Mouse (Mus musculus) megakaryocyte, embryonic 14.5 days (primary cell): ENCODE results near the gene Cacna1d. TPM values are rescaled to one million over a fixed set of nuclear protein-coding genes. Genes with fewer than 3 reads are reported as not detected.

Source experiments
- H3K27me3 ChIP-seq: replicated peaks from 2 replicates; pipeline ENCODE3; 2012; ENCODE audit warnings: inconsistent platforms
- H3K36me3 ChIP-seq: replicated peaks from 2 replicates; pipeline ENCODE3; 2012; ENCODE audit warnings: low read length, inconsistent platforms, mixed read lengths
- H3K4me1 ChIP-seq: 2 replicates; pipeline ENCODE4 v1.6.1; 2012; ENCODE audit warnings: inconsistent platforms
- H3K4me3 ChIP-seq: replicated peaks from 2 replicates; pipeline ENCODE3; 2012; ENCODE audit warnings: moderate library complexity, mild to moderate bottlenecking, inconsistent platforms
- H3K9me3 ChIP-seq: 2 replicates; pipeline ENCODE4 v1.6.1; 2012; ENCODE audit warnings: inconsistent platforms
- FLI1 ChIP-seq: IDR thresholded peaks from 2 replicates; pipeline ENCODE4 v1.6.1; 2012; ENCODE audit warnings: low read length, inconsistent platforms, mixed read lengths
- GATA1 ChIP-seq: IDR thresholded peaks from 3 replicates; pipeline ENCODE4 v1.6.1; 2012; ENCODE audit warnings: mixed read lengths, low read length, inconsistent platforms, borderline replicate concordance
- polyA plus RNA-seq: library from polyadenylated mRNA; stranded (reverse); fragments of >175 nt; gene quantifications from 2 replicates; pipeline ENCODE4 v1.2.3, GENCODE M21; 2012; ENCODE audit warnings: low replicate concordance; ENCODE audit not compliant: insufficient read depth

Gene Cacna1d
- polyA plus RNA-seq, 1 experiment = 0.02 TPM

GRCm38 (mm10) chr14:30318715-30319437 lies 172.4 kb downstream of the Cacna1d start:
- Histone ChIP-seq H3K9me3 (no peaks in the 10 kb centered on the region), H3K4me1 (no peaks in the 10 kb centered on the region), H3K4me3 (no peak overlapping the region), H3K27me3 (peaks cover 6% of the 10 kb centered on the region), H3K36me3 (no peaks in the 10 kb centered on the region)
- TF ChIP-seq FLI1 (no peak), GATA1 (no peak)

- no peak for TF ChIP-seq FLI1
- TF ChIP-seq GATA1 = no peak
Observed at GRCm38 (mm10) chr14:30318293-30318692, 173.0 kb downstream of the Cacna1d start.

GRCm38 (mm10) chr14:30317616-30318015 lies 173.6 kb downstream of the Cacna1d start:
- Histone ChIP-seq H3K9me3 (no peaks in the 10 kb centered on the region), H3K27me3 (peaks cover 6% of the 10 kb centered on the region), H3K4me1 (no peaks in the 10 kb centered on the region), H3K36me3 (no peaks in the 10 kb centered on the region), H3K4me3 (peak overlapping the region; percentile 36)
- TF ChIP-seq FLI1 (no peak), GATA1 (no peak)

More at GRCm38 (mm10) chr14:30318293-30318692, 173.0 kb downstream of the Cacna1d start:
- H3K4me3 ChIP-seq = no peak overlapping the region
- no peaks in the 10 kb centered on the region for H3K9me3 ChIP-seq
- H3K36me3 ChIP-seq = no peaks in the 10 kb centered on the region
- H3K27me3 ChIP-seq = peaks cover 6% of the 10 kb centered on the region
- no peaks in the 10 kb centered on the region for H3K4me1 ChIP-seq

- TF ChIP-seq GATA1 = no peak
- no peak for TF ChIP-seq FLI1
- Histone ChIP-seq H3K4me3 (no peak overlapping the region), H3K4me1 (no peaks in the 10 kb centered on the region), H3K27me3 (no peaks in the 10 kb centered on the region), H3K9me3 (no peaks in the 10 kb centered on the region), H3K36me3 (no peaks in the 10 kb centered on the region)
Observed at GRCm38 (mm10) chr14:30311206-30311889, 179.9 kb downstream of the Cacna1d start.

- TF ChIP-seq FLI1 = no peak
- no peak for TF ChIP-seq GATA1
Observed at GRCm38 (mm10) chr14:30310236-30310635, 181.0 kb downstream of the Cacna1d start.

GRCm38 (mm10) chr14:30306221-30306620 lies 185.0 kb downstream of the Cacna1d start:
- Histone ChIP-seq H3K4me3 (no peak overlapping the region), H3K36me3 (no peaks in the 10 kb centered on the region), H3K27me3 (peaks cover 2% of the 10 kb centered on the region), H3K4me1 (no peaks in the 10 kb centered on the region), H3K9me3 (no peaks in the 10 kb centered on the region)
- TF ChIP-seq FLI1 (no peak), GATA1 (no peak)

More at GRCm38 (mm10) chr14:30310236-30310635, 181.0 kb downstream of the Cacna1d start:
- H3K9me3 ChIP-seq = no peaks in the 10 kb centered on the region
- H3K4me1 ChIP-seq = no peaks in the 10 kb centered on the region
- H3K27me3 ChIP-seq = peaks cover 2% of the 10 kb centered on the region
- H3K4me3 ChIP-seq = no peak overlapping the region
- no peaks in the 10 kb centered on the region for H3K36me3 ChIP-seq

GRCm38 (mm10) chr14:30299946-30300345 lies 191.3 kb downstream of the Cacna1d start:
- no peaks in the 10 kb centered on the region for H3K9me3 ChIP-seq
- H3K27me3 ChIP-seq = no peaks in the 10 kb centered on the region
- no peaks in the 10 kb centered on the region for H3K4me1 ChIP-seq
- no peak overlapping the region for H3K4me3 ChIP-seq
- no peaks in the 10 kb centered on the region for H3K36me3 ChIP-seq
- TF ChIP-seq FLI1 (no peak), GATA1 (no peak)

- no peak overlapping the region for H3K4me3 ChIP-seq
- no peaks in the 10 kb centered on the region for H3K36me3 ChIP-seq
- no peaks in the 10 kb centered on the region for H3K4me1 ChIP-seq
- H3K27me3 ChIP-seq = no peaks in the 10 kb centered on the region
- no peak for TF ChIP-seq GATA1
- H3K9me3 ChIP-seq = no peaks in the 10 kb centered on the region
Observed at GRCm38 (mm10) chr14:30297492-30297891, 193.8 kb downstream of the Cacna1d start.

- no peaks in the 10 kb centered on the region for H3K4me1 ChIP-seq
- no peaks in the 10 kb centered on the region for H3K9me3 ChIP-seq
- no peak for TF ChIP-seq GATA1
- no peak for TF ChIP-seq FLI1
- H3K36me3 ChIP-seq = no peaks in the 10 kb centered on the region
- H3K4me3 ChIP-seq = no peak overlapping the region
- H3K27me3 ChIP-seq = peaks cover 8% of the 10 kb centered on the region
Observed at GRCm38 (mm10) chr14:30292135-30292463, 199.2 kb downstream of the Cacna1d start.

GRCm38 (mm10) chr14:30291389-30292134 lies 199.7 kb downstream of the Cacna1d start:
- no peak for TF ChIP-seq FLI1
- TF ChIP-seq GATA1 = no peak
- no peaks in the 10 kb centered on the region for H3K36me3 ChIP-seq

More at GRCm38 (mm10) chr14:30291389-30292134, 199.7 kb downstream of the Cacna1d start:
- no peak overlapping the region for H3K4me3 ChIP-seq
- peaks cover 8% of the 10 kb centered on the region for H3K27me3 ChIP-seq
- no peaks in the 10 kb centered on the region for H3K9me3 ChIP-seq
- H3K4me1 ChIP-seq = no peaks in the 10 kb centered on the region
